Mouse (Mus musculus): ENCODE results near the gene Wdr54.

- no peak for TF ChIP-seq CTCF (IDR thresholded peaks at IDR 0.05; ENCODE audit: extremely low read depth, insufficient read depth, insufficient read length, insufficient replicate concordance)
- TF ChIP-seq POLR2A (IDR thresholded peaks at IDR 0.05; ENCODE audit: low read depth, low read length), result no peak
Observed at GRCm38 (mm10) chr6:83155552-83156238, 502 bp downstream of the Wdr54 start.

Data from spleen, adult 2 months (tissue).